Mouse (Mus musculus) forebrain, embryonic 15.5 days (tissue): ENCODE results near the gene Pcid2. TPM values are rescaled to one million over a fixed set of nuclear protein-coding genes. Genes with fewer than 3 reads are reported as not detected.

ENCODE experiments used
- ATAC-seq: fragments of 200-750 bp; cut with Nextera tagmentation; replicated peaks from 2 replicates; pipeline ENCODE4 v1.8.0; 2017; ENCODE audit warnings: mild to moderate bottlenecking, moderate TSS enrichment, moderate library complexity
- H3K27ac ChIP-seq: fragments of 300-500 bp; sonication (generic); replicated peaks from 2 replicates; pipeline ENCODE4 v1.5.1; 2015; ENCODE audit warnings: mild to moderate bottlenecking, inconsistent platforms
- H3K27me3 ChIP-seq: fragments of 300-500 bp; sonication (generic); 2 replicates; pipeline ENCODE4 v1.6.1; 2015; ENCODE audit warnings: inconsistent platforms
- H3K36me3 ChIP-seq: fragments of 300-500 bp; sonication (generic); 2 replicates; pipeline ENCODE4 v1.6.1; 2015; ENCODE audit warnings: mild to moderate bottlenecking, inconsistent platforms
- H3K4me1 ChIP-seq: fragments of 300-500 bp; sonication (generic); 2 replicates; pipeline ENCODE4 v1.6.1; 2015; ENCODE audit warnings: inconsistent platforms
- H3K4me2 ChIP-seq: fragments of 300-500 bp; sonication (generic); replicated peaks from 2 replicates; pipeline ENCODE4 v1.6.1; 2015; ENCODE audit warnings: mild to moderate bottlenecking, inconsistent platforms
- H3K4me3 ChIP-seq: fragments of 300-500 bp; sonication (generic); 2 replicates; pipeline ENCODE4 v1.5.1; 2015; ENCODE audit warnings: mild to moderate bottlenecking, inconsistent platforms
- H3K9ac ChIP-seq: fragments of 300-500 bp; sonication (generic); replicated peaks from 2 replicates; pipeline ENCODE4 v1.6.1; 2015; ENCODE audit warnings: mild to moderate bottlenecking, inconsistent platforms
- H3K9me3 ChIP-seq: fragments of 300-500 bp; sonication (generic); 2 replicates; pipeline ENCODE4 v1.6.1; 2016; ENCODE audit warnings: inconsistent platforms
- WGBS: fragments of 180-500 bp; shearing (Covaris S2); methylation state at CpG from one replicate; pipeline ENCODE4 v1.1.7; 2015; ENCODE audit warnings: mixed read lengths; 5-methylcytosine and 5-hydroxymethylcytosine counted together
- microRNA-seq: library from miRNA; unstranded; fragments of <30 nt; microRNA quantifications from one replicate; pipeline ENCODE4, GENCODE M21; 2016
- polyA plus RNA-seq: library from polyadenylated mRNA; unstranded; fragments of >200 nt; fragmentation: Nextera tagmentation; extraction: Ambion mirVana; gene quantifications from 2 replicates; pipeline ENCODE4 v1.2.1, GENCODE M21; 2015

The Pcid2 gene
- polyA plus RNA-seq, 1 experiment from 2014 or later, result 51.0 TPM

GRCm38 (mm10) chr8:13027615-13028014 is 77.6 kb downstream of the Pcid2 start:
- H3K36me3 ChIP-seq, result no peaks in the 10 kb centered on the region
- no peak for ATAC-seq
- WGBS, result 88% methylated on average over 5 of the region's 5 CpGs
- H3K27me3 ChIP-seq, result no peaks in the 10 kb centered on the region
- no peak overlapping the region for H3K27ac ChIP-seq
- no peaks in the 10 kb centered on the region for H3K9me3 ChIP-seq
- no peak overlapping the region for H3K4me3 ChIP-seq
- H3K4me2 ChIP-seq, result no peak overlapping the region
- H3K9ac ChIP-seq, result no peak overlapping the region
- H3K4me1 ChIP-seq, result no peaks in the 10 kb centered on the region

Small RNA genes within 50 kb of the gene (microRNA-seq; reads per million reads assigned to microRNA genes)
- not detected for gene Mir7065

Other genes starting within 250 kb of the Pcid2 start
- gene Mcf2l, start 231.7 kb downstream of the Pcid2 start, polyA plus RNA-seq, result 134 and 139 TPM in 2 replicates
- 0.11 and 0.13 TPM in 2 replicates for gene F7, start 79.4 kb downstream of the Pcid2 start, polyA plus RNA-seq
- gene F10, start 68.2 kb downstream of the Pcid2 start, polyA plus RNA-seq, result 0.26 and 0.43 TPM in 2 replicates
- 1.4 and 2.0 TPM in 2 replicates for gene Proz, start 44.5 kb downstream of the Pcid2 start, polyA plus RNA-seq
- 68.4 and 73.8 TPM in 2 replicates for gene Cul4a, start 162 bp upstream of the Pcid2 start, polyA plus RNA-seq
- gene Lamp1, start 53.7 kb upstream of the Pcid2 start, polyA plus RNA-seq, result 236 and 242 TPM in 2 replicates
- gene Grtp1, start 95.2 kb upstream of the Pcid2 start, polyA plus RNA-seq, result 18.7 and 23.4 TPM in 2 replicates
- gene Adprhl1, start 148.7 kb upstream of the Pcid2 start, polyA plus RNA-seq, result 0.57 TPM in 1 of 2 replicates, not detected in the other
- gene Dcun1d2, start 182.7 kb upstream of the Pcid2 start, polyA plus RNA-seq, result 35.7 and 36.6 TPM in 2 replicates
- 46.3 and 49.3 TPM in 2 replicates for gene Tmco3, start 182.7 kb upstream of the Pcid2 start, polyA plus RNA-seq
- 144 and 146 TPM in 2 replicates for gene Tfdp1, start 233.3 kb upstream of the Pcid2 start, polyA plus RNA-seq